10 mouse cellular contexts compared by ENCODE assay signal in the genomic region with DNA sequence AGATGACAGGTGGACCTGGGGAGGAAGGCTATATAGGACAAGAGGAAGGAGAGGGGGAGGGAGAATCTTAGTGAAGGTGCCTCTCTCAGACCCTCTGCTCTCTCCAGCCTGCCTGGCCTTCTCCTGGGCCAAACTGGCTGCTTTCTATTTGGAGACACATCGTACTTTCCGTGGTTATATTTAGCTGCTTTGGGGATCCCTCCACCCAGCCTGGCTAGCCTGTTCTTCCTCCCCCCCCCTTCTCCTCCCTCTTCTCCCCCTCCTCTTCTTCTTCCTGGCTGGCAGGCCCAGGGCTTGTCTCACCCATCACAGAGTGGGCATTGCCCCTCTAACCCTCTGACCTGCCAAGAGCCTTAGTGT. TPM values are rescaled to one million over a fixed set of nuclear protein-coding genes. Genes with fewer than 3 reads are reported as not detected.
DNase-seq lines count a peak whose midpoint lies in the region; ATAC-seq and TF ChIP-seq lines count a peak whose summit lies in the region.
"Had no signal": no experiment of that assay in that cellular context is flagged by ENCODE, and none has a peak within 500 bp of the region (broad histone marks: within the 10 kb centered on the region; RNA-seq: fewer than 3 reads in every experiment).

No protein-coding gene starts in this region.

- TF ChIP-seq POLR2A in heart, adult 2 months (IDR thresholded peaks at IDR 0.05; ENCODE audit: insufficient read depth, low read depth, low read length): peak; percentile 58

- no peak overlapping the region for H3K4me3 ChIP-seq in heart, adult 2 months
- H3K4me3 ChIP-seq in midbrain, embryonic 11.5 days (ENCODE audit: low read depth, low read length): no peak overlapping the region
- no peak overlapping the region for H3K4me3 ChIP-seq in midbrain, embryonic 15.5 days
- H3K4me3 ChIP-seq in intestine, postnatal 0 days (ENCODE audit: low read depth, low read length): no peak overlapping the region
- no peak overlapping the region for H3K4me3 ChIP-seq in stomach, embryonic 16.5 days (replicated peaks; ENCODE audit: low read length)

- peak overlapping the region; percentile 43; the same call in 1 of the 2 replicates for H3K9ac ChIP-seq in heart, adult 2 months (ENCODE audit: low read depth, low read length)
- H3K9ac ChIP-seq in midbrain, embryonic 11.5 days (ENCODE audit: low read length): no peak overlapping the region
- no peak overlapping the region for H3K9ac ChIP-seq in midbrain, embryonic 15.5 days
- H3K9ac ChIP-seq in intestine, postnatal 0 days (ENCODE audit: low read depth, low read length): no peak overlapping the region
- peak overlapping the region; percentile 65 for H3K9ac ChIP-seq in stomach, embryonic 16.5 days (ENCODE audit: low read length)

- peaks cover 30% of the 10 kb centered on the region for H3K4me1 ChIP-seq in heart, adult 2 months (ENCODE audit: control insufficient read depth, insufficient read depth, low read length)
- H3K4me1 ChIP-seq in midbrain, embryonic 11.5 days (ENCODE audit: control insufficient read depth, insufficient read depth, low read length): peaks cover 17% of the 10 kb centered on the region
- peaks cover 43% of the 10 kb centered on the region for H3K4me1 ChIP-seq in midbrain, embryonic 15.5 days
- peaks cover 30% of the 10 kb centered on the region for H3K4me1 ChIP-seq in intestine, postnatal 0 days (replicated peaks; ENCODE audit: control insufficient read depth, insufficient read depth, low read length)
- peaks cover 54% of the 10 kb centered on the region for H3K4me1 ChIP-seq in stomach, embryonic 16.5 days (ENCODE audit: control insufficient read depth, insufficient read depth, low read length)

- ATAC-seq in midbrain, embryonic 11.5 days (ENCODE audit: low FRiP score): no peak
- ATAC-seq in midbrain, embryonic 15.5 days (replicated peaks): no peak
- ATAC-seq in intestine, postnatal 0 days: no peak
- ATAC-seq in stomach, embryonic 16.5 days (ENCODE audit: insufficient read depth, low FRiP score): no peak
- no peak for ATAC-seq in inflammation-experienced regulatory T-cells, adult 6 months
- ATAC-seq: CD4-positive, CD25-positive, alpha-beta regulatory T cell, adult 4 months; hindbrain, embryonic 16.5 days had no signal

- no peaks in the 10 kb centered on the region for H3K79me2 ChIP-seq in heart, adult 2 months (replicated peaks; ENCODE audit: control insufficient read depth, insufficient read depth, low read length)

- DNase-seq in heart, adult 2 months: no peak
- DNase-seq in heart, postnatal 14 days: no peak
- peak; percentile 65 for DNase-seq in midbrain, embryonic 11.5 days (ENCODE audit: low spot score, missing footprints)
- no peak for DNase-seq in thymus, postnatal 25 days

- peak overlapping the region; percentile 92 for H3K27ac ChIP-seq in heart, adult 2 months
- no peak overlapping the region for H3K27ac ChIP-seq in midbrain, embryonic 11.5 days (ENCODE audit: low read depth, low read length)
- no peak overlapping the region for H3K27ac ChIP-seq in midbrain, embryonic 15.5 days
- H3K27ac ChIP-seq in intestine, postnatal 0 days (ENCODE audit: low read depth, low read length): peak overlapping the region; percentile 37; the same call in 1 of the 2 replicates
- peak overlapping the region; percentile 91 for H3K27ac ChIP-seq in stomach, embryonic 16.5 days (ENCODE audit: low read length)

- no peak for TF ChIP-seq CTCF in heart, adult 2 months (IDR thresholded peaks at IDR 0.05)
- TF ChIP-seq CTCF in intestine, postnatal 0 days (IDR thresholded peaks at IDR 0.05; ENCODE audit: low read depth): no peak

- intact Hi-C loops in heart, adult 2 months (cut with DNase I): no loop called here
- intact Hi-C loops in heart, postnatal 14 days (cut with DNase I): no loop called here

- no peak overlapping the region for H3K4me2 ChIP-seq in midbrain, embryonic 11.5 days
- no peak overlapping the region for H3K4me2 ChIP-seq in midbrain, embryonic 15.5 days
- peak overlapping the region; percentile 71 for H3K4me2 ChIP-seq in intestine, postnatal 0 days (replicated peaks; ENCODE audit: low read depth)
- H3K4me2 ChIP-seq in stomach, embryonic 16.5 days (ENCODE audit: low read depth, low read length): peak overlapping the region; percentile 71

- H3K9me3 ChIP-seq in midbrain, embryonic 11.5 days (ENCODE audit: control insufficient read depth, low read length): no peaks in the 10 kb centered on the region
- no peaks in the 10 kb centered on the region for H3K9me3 ChIP-seq in midbrain, embryonic 15.5 days
- no peaks in the 10 kb centered on the region for H3K9me3 ChIP-seq in intestine, postnatal 0 days (ENCODE audit: control insufficient read depth)
- no peaks in the 10 kb centered on the region for H3K9me3 ChIP-seq in stomach, embryonic 16.5 days (replicated peaks; ENCODE audit: control insufficient read depth, low read length)

- no peak for TF ChIP-seq EP300 in heart, adult 2 months (IDR thresholded peaks at IDR 0.05; ENCODE audit: insufficient read depth, low read depth, low read length)

- WGBS in heart, adult 2 months: 5% methylated on average over 2 of the region's 2 CpGs
- 85% methylated on average over 2 of the region's 2 CpGs for WGBS in midbrain, embryonic 11.5 days
- 45% methylated on average over 2 of the region's 2 CpGs for WGBS in midbrain, embryonic 15.5 days
- 46% methylated on average over 2 of the region's 2 CpGs for WGBS in intestine, postnatal 0 days
- 8% methylated on average over 2 of the region's 2 CpGs for WGBS in stomach, embryonic 16.5 days

- H3K27me3 ChIP-seq in heart, adult 2 months (ENCODE audit: control insufficient read depth, insufficient read depth, low read length): no peaks in the 10 kb centered on the region
- H3K27me3 ChIP-seq in midbrain, embryonic 11.5 days (ENCODE audit: control insufficient read depth, insufficient read depth, low read length): peaks cover 32% of the 10 kb centered on the region
- peaks cover 29% of the 10 kb centered on the region for H3K27me3 ChIP-seq in midbrain, embryonic 15.5 days (replicated peaks)
- H3K27me3 ChIP-seq in intestine, postnatal 0 days (replicated peaks; ENCODE audit: control insufficient read depth, insufficient read depth, low read length): no peaks in the 10 kb centered on the region
- no peaks in the 10 kb centered on the region for H3K27me3 ChIP-seq in stomach, embryonic 16.5 days (ENCODE audit: control insufficient read depth, insufficient read depth, low read length)

- no peaks in the 10 kb centered on the region for H3K36me3 ChIP-seq in heart, adult 2 months (ENCODE audit: control insufficient read depth, insufficient read depth, low read length)
- H3K36me3 ChIP-seq in midbrain, embryonic 11.5 days (ENCODE audit: control insufficient read depth, insufficient read depth, low read length): no peaks in the 10 kb centered on the region
- H3K36me3 ChIP-seq in midbrain, embryonic 15.5 days (replicated peaks): no peaks in the 10 kb centered on the region
- H3K36me3 ChIP-seq in intestine, postnatal 0 days (ENCODE audit: control insufficient read depth, insufficient read depth): no peaks in the 10 kb centered on the region
- H3K36me3 ChIP-seq in stomach, embryonic 16.5 days (ENCODE audit: control insufficient read depth, insufficient read depth, low read length): no peaks in the 10 kb centered on the region

RNA-seq across cellular contexts. Expression of a gene that starts 11.1 kb away (rescaled TPM):
- total RNA-seq in heart, adult 2 months (2021): 10 to 100 TPM; 10.9 to 13.9 TPM
- polyA plus RNA-seq in heart, adult 2 months (2012; rRNA removed): 10.0 and 10.1 TPM in 2 replicates
- 10 to 100 TPM; 13.6 to 17.2 TPM for total RNA-seq in heart, postnatal 14 days (2021)
- polyA plus RNA-seq in midbrain, embryonic 11.5 days (2014; fragmentation: Nextera tagmentation; extraction: Ambion mirVana): 10.1 and 11.3 TPM in 2 replicates
- 5.5 and 8.2 TPM in 2 replicates for polyA plus RNA-seq in midbrain, embryonic 15.5 days (2015; fragmentation: Nextera tagmentation; extraction: Ambion mirVana)
- polyA plus RNA-seq in intestine, postnatal 0 days (2015; fragmentation: Nextera tagmentation; extraction: Ambion mirVana): 19.9 and 20.1 TPM in 2 replicates
- 34.8 and 40.9 TPM in 2 replicates for polyA plus RNA-seq in stomach, embryonic 16.5 days (2015; fragmentation: Nextera tagmentation; extraction: Ambion mirVana)
- polyA plus RNA-seq in inflammation-experienced regulatory T-cells, adult 6 months (2017; shearing (Covaris generic)): 10 to 100 TPM; 26.4 to 51.5 (median 39.3) TPM

RNA-seq across cellular contexts. Expression of a gene that starts 22.9 kb away (rescaled TPM):
- 1 to 10 TPM; 3.6 to 5.4 TPM for total RNA-seq in heart, adult 2 months (2021)
- 5.4 and 7.4 TPM in 2 replicates for polyA plus RNA-seq in heart, adult 2 months (2012; rRNA removed)
- total RNA-seq in heart, postnatal 14 days (2021): 1 to 10 TPM; 5.1 to 7.0 TPM
- polyA plus RNA-seq in midbrain, embryonic 11.5 days (2014; fragmentation: Nextera tagmentation; extraction: Ambion mirVana): 19.4 and 19.7 TPM in 2 replicates
- 46.9 and 48.9 TPM in 2 replicates for polyA plus RNA-seq in midbrain, embryonic 15.5 days (2015; fragmentation: Nextera tagmentation; extraction: Ambion mirVana)
- 12.5 and 12.9 TPM in 2 replicates for polyA plus RNA-seq in intestine, postnatal 0 days (2015; fragmentation: Nextera tagmentation; extraction: Ambion mirVana)
- polyA plus RNA-seq in stomach, embryonic 16.5 days (2015; fragmentation: Nextera tagmentation; extraction: Ambion mirVana): 43.4 and 43.9 TPM in 2 replicates
- 1 to 10 TPM; 2.4 to 4.5 (median 3.5) TPM for polyA plus RNA-seq in inflammation-experienced regulatory T-cells, adult 6 months (2017; shearing (Covaris generic))

RNA-seq across cellular contexts. Expression of a gene that starts 40.2 kb away (rescaled TPM):
- 100 to 1,000 TPM; 126 to 133 TPM for total RNA-seq in heart, adult 2 months (2021)
- polyA plus RNA-seq in heart, adult 2 months (2012; rRNA removed): 151 and 188 TPM in 2 replicates
- 100 to 1,000 TPM; 145 to 161 TPM for total RNA-seq in heart, postnatal 14 days (2021)
- polyA plus RNA-seq in midbrain, embryonic 11.5 days (2014; fragmentation: Nextera tagmentation; extraction: Ambion mirVana): 321 and 347 TPM in 2 replicates
- 318 and 330 TPM in 2 replicates for polyA plus RNA-seq in midbrain, embryonic 15.5 days (2015; fragmentation: Nextera tagmentation; extraction: Ambion mirVana)
- polyA plus RNA-seq in intestine, postnatal 0 days (2015; fragmentation: Nextera tagmentation; extraction: Ambion mirVana): 358 and 367 TPM in 2 replicates
- polyA plus RNA-seq in stomach, embryonic 16.5 days (2015; fragmentation: Nextera tagmentation; extraction: Ambion mirVana): 288 and 309 TPM in 2 replicates
- 100 to 1,000 TPM; 207 to 260 (median 248) TPM for polyA plus RNA-seq in inflammation-experienced regulatory T-cells, adult 6 months (2017; shearing (Covaris generic))

Comparison
In these comparisons a context has a peak if more than half of its experiments do, and no peak if none do; other contexts are left out.
1. H3K27ac ChIP-seq: peak in heart, adult 2 months (single experiment), intestine, postnatal 0 days (single experiment) and stomach, embryonic 16.5 days (single experiment); none in midbrain, embryonic 11.5 days (single experiment) and midbrain, embryonic 15.5 days (single experiment).
2. H3K9ac ChIP-seq: peak in heart, adult 2 months (single experiment) and stomach, embryonic 16.5 days (single experiment); none in midbrain, embryonic 11.5 days (single experiment), midbrain, embryonic 15.5 days (single experiment) and intestine, postnatal 0 days (single experiment).
3. H3K4me2 ChIP-seq: peak in intestine, postnatal 0 days (single experiment) and stomach, embryonic 16.5 days (single experiment); none in midbrain, embryonic 11.5 days (single experiment) and midbrain, embryonic 15.5 days (single experiment).